Mouse (Mus musculus): ENCODE data around the gene Tk2. TPM values are rescaled to one million over a fixed set of nuclear protein-coding genes. Genes with fewer than 3 reads are reported as not detected.
"Not testable (repeated sequence)": the region's sequence is repeated elsewhere in the genome, so short reads cannot be mapped to it uniquely, and the experiment has no call there.

Tk2 gene
- total RNA-seq (2014; rRNA removed) (46.7 and 50.9 TPM in 2 replicates), polyA plus RNA-seq (2015; fragmentation: Nextera tagmentation; extraction: Ambion mirVana) (44.4 and 45.1 TPM in 2 replicates)

- H3K36me3 ChIP-seq (ENCODE audit: insufficient read depth, low read length) = peaks cover 7% of the 10 kb centered on the region; the same call in 1 of the 2 replicates
- peak within 1 kb of the TSS; percentile 92 for H3K4me3 ChIP-seq (ENCODE audit: low read length)
- peak within 1 kb of the TSS; percentile 81 for H3K27ac ChIP-seq
- peak within 1 kb of the TSS; percentile 82 for H3K4me2 ChIP-seq (ENCODE audit: low read depth, low read length)
- ATAC-seq = peak; percentile 94
- DNase-seq (ENCODE audit: low spot score) = peak; percentile 89
- no peaks in the 10 kb centered on the region for H3K27me3 ChIP-seq (ENCODE audit: insufficient read depth, low read length)
- no peaks in the 10 kb centered on the region for H3K9me3 ChIP-seq (ENCODE audit: low read length)
- H3K4me1 ChIP-seq (ENCODE audit: insufficient read depth, low read length) = peaks cover 6% of the 10 kb centered on the region
- H3K9ac ChIP-seq (replicated peaks; ENCODE audit: low read length) = peak within 1 kb of the TSS; percentile 89
- TF ChIP-seq CTCF (IDR thresholded peaks at IDR 0.05; ENCODE audit: low read depth) = no peak
- under 1% methylated on average over 28 of the region's 28 CpGs for WGBS
These were observed at the start of gene Tk2 for GRCm38 (mm10) chr8:104248276-104248675. Tk2 (minus strand) TSS chr8:104248558.

GRCm38 (mm10) chr8:104294396-104294795 lies 46.0 kb upstream of the Tk2 start:
- Histone ChIP-seq H3K9ac (replicated peaks; ENCODE audit: low read length) (no peak overlapping the region), H3K4me3 (ENCODE audit: low read length) (no peak overlapping the region), H3K9me3 (ENCODE audit: low read length) (no peaks in the 10 kb centered on the region), H3K27ac (no peak overlapping the region), H3K36me3 (ENCODE audit: insufficient read depth, low read length) (no peaks in the 10 kb centered on the region), H3K27me3 (ENCODE audit: insufficient read depth, low read length) (no peaks in the 10 kb centered on the region), H3K4me2 (ENCODE audit: low read depth, low read length) (no peak overlapping the region), H3K4me1 (ENCODE audit: insufficient read depth, low read length) (no peaks in the 10 kb centered on the region)
- 94% methylated on average over 1 of the region's 1 CpGs for WGBS
- ATAC-seq (no peak), DNase-seq (ENCODE audit: low spot score) (no peak)
- no peak for TF ChIP-seq CTCF (IDR thresholded peaks at IDR 0.05; ENCODE audit: low read depth)

- not testable (repeated sequence) for H3K4me2 ChIP-seq (ENCODE audit: low read depth, low read length); H3K4me1 ChIP-seq (ENCODE audit: insufficient read depth, low read length); H3K36me3 ChIP-seq (ENCODE audit: insufficient read depth, low read length); H3K27ac ChIP-seq; H3K9ac ChIP-seq (replicated peaks; ENCODE audit: low read length); H3K27me3 ChIP-seq (ENCODE audit: insufficient read depth, low read length); ATAC-seq; DNase-seq (ENCODE audit: low spot score); H3K9me3 ChIP-seq (ENCODE audit: low read length); H3K4me3 ChIP-seq (ENCODE audit: low read length)
- 86% methylated on average over 12 of the region's 12 CpGs for WGBS
These were observed 44.7 kb upstream of the Tk2 start, which contains the start of gene Cmtm2a for GRCm38 (mm10) chr8:104293081-104293480. Cmtm2a (minus strand) TSS chr8:104293181.

- no peaks in the 10 kb centered on the region for H3K36me3 ChIP-seq (ENCODE audit: insufficient read depth, low read length)
- DNase-seq (ENCODE audit: low spot score) (peak; percentile 18), ATAC-seq (no peak)
- H3K27me3 ChIP-seq (ENCODE audit: insufficient read depth, low read length) = no peaks in the 10 kb centered on the region
- TF ChIP-seq CTCF (IDR thresholded peaks at IDR 0.05; ENCODE audit: low read depth) = no peak
- 65% methylated on average over 6 of the region's 6 CpGs for WGBS
- H3K27ac ChIP-seq = no peak overlapping the region
- H3K4me3 ChIP-seq (ENCODE audit: low read length) = no peak overlapping the region
- H3K4me1 ChIP-seq (ENCODE audit: insufficient read depth, low read length) = no peaks in the 10 kb centered on the region
- no peaks in the 10 kb centered on the region for H3K9me3 ChIP-seq (ENCODE audit: low read length)
- H3K9ac ChIP-seq (replicated peaks; ENCODE audit: low read length) = no peak overlapping the region
- H3K4me2 ChIP-seq (ENCODE audit: low read depth, low read length) = no peak overlapping the region
These were observed 20.6 kb upstream of the Tk2 start for GRCm38 (mm10) chr8:104268937-104269440.

- no peaks in the 10 kb centered on the region for H3K27me3 ChIP-seq (ENCODE audit: insufficient read depth, low read length)
- H3K9ac ChIP-seq (replicated peaks; ENCODE audit: low read length) = no peak overlapping the region
- no peaks in the 10 kb centered on the region for H3K9me3 ChIP-seq (ENCODE audit: low read length)
- no peak for TF ChIP-seq CTCF (IDR thresholded peaks at IDR 0.05; ENCODE audit: low read depth)
- no peak overlapping the region for H3K27ac ChIP-seq
- H3K4me3 ChIP-seq (ENCODE audit: low read length) = no peak overlapping the region
- ATAC-seq = no peak
- H3K4me2 ChIP-seq (ENCODE audit: low read depth, low read length) = no peak overlapping the region
- no peaks in the 10 kb centered on the region for H3K4me1 ChIP-seq (ENCODE audit: insufficient read depth, low read length)
- H3K36me3 ChIP-seq (ENCODE audit: insufficient read depth, low read length) = no peaks in the 10 kb centered on the region
- DNase-seq (ENCODE audit: low spot score) = no peak
These were observed 20.0 kb upstream of the Tk2 start for GRCm38 (mm10) chr8:104268368-104268767.

- H3K4me1 ChIP-seq (ENCODE audit: insufficient read depth, low read length); H3K27me3 ChIP-seq (ENCODE audit: insufficient read depth, low read length); H3K9ac ChIP-seq (replicated peaks; ENCODE audit: low read length); H3K4me2 ChIP-seq (ENCODE audit: low read depth, low read length); H3K4me3 ChIP-seq (ENCODE audit: low read length); H3K36me3 ChIP-seq (ENCODE audit: insufficient read depth, low read length); H3K27ac ChIP-seq; H3K9me3 ChIP-seq (ENCODE audit: low read length); DNase-seq (ENCODE audit: low spot score); ATAC-seq: not testable (repeated sequence)
- 90% methylated on average over 22 of the region's 22 CpGs for WGBS
These were observed 16.0 kb upstream of the Tk2 start for GRCm38 (mm10) chr8:104264271-104264935.

DNA sequence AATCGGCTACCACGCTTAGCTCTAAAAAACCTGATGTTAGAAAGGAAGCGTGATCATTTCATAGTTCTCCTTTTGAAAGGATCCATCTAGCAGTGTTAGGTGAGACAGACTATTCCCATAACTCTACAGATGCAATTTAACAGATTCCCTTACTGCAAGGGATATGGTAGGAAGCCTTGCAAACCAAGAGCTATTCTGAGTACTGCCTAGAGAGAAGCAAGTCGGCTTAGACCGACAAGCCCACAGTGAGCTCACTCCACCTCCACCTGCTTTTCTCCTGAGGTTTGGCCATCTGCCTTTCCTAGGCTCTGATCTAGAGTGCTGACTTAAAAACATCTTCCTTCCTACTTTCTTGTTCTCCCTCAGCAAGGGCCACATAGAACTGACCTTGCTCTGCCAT lies 13.4 kb upstream of the Tk2 start:
- 87% methylated on average over 5 of the region's 5 CpGs for whole genome bisulfite sequencing
- H3K4me2 ChIP-seq (ENCODE audit: low read depth, low read length); H3K9ac ChIP-seq (replicated peaks; ENCODE audit: low read length); H3K36me3 ChIP-seq (ENCODE audit: insufficient read depth, low read length); H3K27ac ChIP-seq; DNase-seq (ENCODE audit: low spot score); H3K4me3 ChIP-seq (ENCODE audit: low read length); H3K9me3 ChIP-seq (ENCODE audit: low read length); ATAC-seq; H3K27me3 ChIP-seq (ENCODE audit: insufficient read depth, low read length); H3K4me1 ChIP-seq (ENCODE audit: insufficient read depth, low read length): not testable (repeated sequence)

Data from hindbrain, postnatal 0 days (tissue).